Mouse (Mus musculus) spleen, adult 2 months (tissue): ENCODE results near the gene Cdh3. TPM values are rescaled to one million over a fixed set of nuclear protein-coding genes. Genes with fewer than 3 reads are reported as not detected.

ENCODE experiments used
- DNase-seq, 2 experiments: peaks; one replicate each; pipeline versions ENCODE4 v3.0.0 to v3.0.0-alpha.2; 2012 to 2021; ENCODE audit warnings: low spot score in 2 of 2, low read depth in 1 of 2
- H3K27ac ChIP-seq: fragments of 200-500 bp; 2 replicates; pipeline ENCODE4 v1.5.1; 2012; ENCODE audit warnings: low read length, inconsistent platforms; ENCODE audit not compliant: insufficient read depth
- H3K27me3 ChIP-seq: fragments of 200-500 bp; 2 replicates; pipeline ENCODE4 v1.6.1; 2012; ENCODE audit warnings: mild to moderate bottlenecking, moderate library complexity, low read length, inconsistent platforms; ENCODE audit not compliant: control insufficient read depth, insufficient read depth
- H3K36me3 ChIP-seq: fragments of 200-500 bp; 2 replicates; pipeline ENCODE4 v1.6.1; 2012; ENCODE audit warnings: mild to moderate bottlenecking, low read length, inconsistent platforms; ENCODE audit not compliant: control insufficient read depth, insufficient read depth
- H3K4me1 ChIP-seq: fragments of 200-500 bp; 2 replicates; pipeline ENCODE4 v1.6.1; 2011; ENCODE audit warnings: inconsistent platforms; ENCODE audit not compliant: control insufficient read depth, insufficient read depth, insufficient read length
- H3K4me3 ChIP-seq: fragments of 200-500 bp; 2 replicates; pipeline ENCODE4 v1.5.1; 2011; ENCODE audit warnings: mild to moderate bottlenecking, inconsistent platforms; ENCODE audit not compliant: insufficient read depth, insufficient read length; ENCODE audit errors: extremely low read depth
- CTCF ChIP-seq: fragments of 200-500 bp; IDR thresholded peaks from 2 replicates; pipeline ENCODE4 v1.5.1; 2011; ENCODE audit warnings: mild to moderate bottlenecking, inconsistent platforms; ENCODE audit not compliant: insufficient read depth, insufficient read length, insufficient replicate concordance; ENCODE audit errors: extremely low read depth
- POLR2A ChIP-seq: fragments of 200-500 bp; IDR thresholded peaks from 2 replicates; pipeline ENCODE4 v1.6.1; 2011; ENCODE audit warnings: low read depth, low read length, inconsistent platforms
- WGBS: fragments of 180-500 bp; shearing (Covaris S2); methylation state at CpG from one replicate; pipeline ENCODE4 v1.1.7; 2018; 5-methylcytosine and 5-hydroxymethylcytosine counted together
- polyA plus RNA-seq: library from polyadenylated mRNA; depleted of rRNA; stranded (reverse); fragments of >200 nt; gene quantifications from 2 replicates; pipeline ENCODE4 v1.2.3, GENCODE M21; 2012

Gene Cdh3
- polyA plus RNA-seq, 1 experiment: 1.9 TPM

GRCm38 (mm10) chr8:106597067-106597466 lies 86.4 kb downstream of the Cdh3 start:
- no peak overlapping the region for H3K27ac ChIP-seq
- no peak for DNase-seq

GRCm38 (mm10) chr8:106599265-106599979 lies 88.7 kb downstream of the Cdh3 start:
- Histone ChIP-seq H3K4me1 (peaks cover 3% of the 10 kb centered on the region; the same call in 1 of the 2 replicates), H3K4me3 (no peak overlapping the region), H3K27ac (no peak overlapping the region), H3K36me3 (no peaks in the 10 kb centered on the region), H3K27me3 (peaks cover 11% of the 10 kb centered on the region)
- WGBS: 84% methylated on average over 7 of the region's 7 CpGs
- TF ChIP-seq POLR2A: no peak
- TF ChIP-seq CTCF: no peak
- DNase-seq: no peak

More at GRCm38 (mm10) chr8:106597067-106597466, 86.4 kb downstream of the Cdh3 start:
- Histone ChIP-seq H3K4me3 (no peak overlapping the region), H3K27me3 (no peaks in the 10 kb centered on the region; the same call in 1 of the 2 replicates), H3K36me3 (no peaks in the 10 kb centered on the region), H3K4me1 (no peaks in the 10 kb centered on the region)
- WGBS: 94% methylated on average over 5 of the region's 5 CpGs
- no peak for TF ChIP-seq CTCF
- no peak for TF ChIP-seq POLR2A

GRCm38 (mm10) chr8:106603131-106603819 lies 92.6 kb downstream of the Cdh3 start, which contains the start of gene Cdh1:
Gene Cdh1, plus strand, starts transcription at chr8:106603351.
- Histone ChIP-seq H3K27me3 (peaks cover 11% of the 10 kb centered on the region), H3K36me3 (no peaks in the 10 kb centered on the region), H3K4me1 (peaks cover 3% of the 10 kb centered on the region; the same call in 1 of the 2 replicates), H3K4me3 (peak within 1 kb of the TSS; percentile 50; the same call in 1 of the 2 replicates), H3K27ac (no peak within 1 kb of the TSS)
- DNase-seq: peak in 1 of 2 experiments; percentile 15
- WGBS: 2% methylated on average over 53 of the region's 53 CpGs
- TF ChIP-seq CTCF: no peak
- no peak for TF ChIP-seq POLR2A

- H3K4me1 ChIP-seq: peaks cover 3% of the 10 kb centered on the region; the same call in 1 of the 2 replicates
- TF ChIP-seq CTCF (no peak), POLR2A (no peak)
- WGBS: 4% methylated on average over 19 of the region's 19 CpGs
Measured at GRCm38 (mm10) chr8:106603933-106604332, 93.2 kb downstream of the Cdh3 start.

GRCm38 (mm10) chr8:106605657-106606056 lies 95.0 kb downstream of the Cdh3 start:
- peaks cover 11% of the 10 kb centered on the region for H3K27me3 ChIP-seq
- DNase-seq: no peak
- no peak overlapping the region for H3K27ac ChIP-seq
- no peak overlapping the region for H3K4me3 ChIP-seq
- no peaks in the 10 kb centered on the region for H3K36me3 ChIP-seq
- H3K4me1 ChIP-seq: peaks cover 3% of the 10 kb centered on the region; the same call in 1 of the 2 replicates
- WGBS: 72% methylated on average over 7 of the region's 7 CpGs
- TF ChIP-seq POLR2A (no peak), CTCF (no peak)

More at GRCm38 (mm10) chr8:106603933-106604332, 93.2 kb downstream of the Cdh3 start:
- H3K36me3 ChIP-seq: no peaks in the 10 kb centered on the region
- DNase-seq: no peak
- H3K27ac ChIP-seq: no peak overlapping the region
- H3K27me3 ChIP-seq: peaks cover 11% of the 10 kb centered on the region
- H3K4me3 ChIP-seq: no peak overlapping the region; the same call in 1 of the 2 replicates

- WGBS: 9% methylated on average over 4 of the region's 4 CpGs
- Histone ChIP-seq H3K27ac (no peak overlapping the region), H3K36me3 (no peaks in the 10 kb centered on the region), H3K4me3 (no peak overlapping the region), H3K27me3 (peaks cover 11% of the 10 kb centered on the region), H3K4me1 (peaks cover 3% of the 10 kb centered on the region; the same call in 1 of the 2 replicates)
- DNase-seq: no peak
- TF ChIP-seq POLR2A (no peak), CTCF (no peak)
Measured at GRCm38 (mm10) chr8:106606121-106606520, 95.4 kb downstream of the Cdh3 start.
